Mouse (Mus musculus): ENCODE data around the gene Nek2. TPM values are rescaled to one million over a fixed set of nuclear protein-coding genes. Genes with fewer than 3 reads are reported as not detected.

Nek2 gene
- total RNA-seq, 1 experiment from 2014 or later, result 37.5 TPM

- 0 out of 2 replicates have a peak, but pooled peaks have one; percentile 7 for ATAC-seq (replicated peaks; ENCODE audit: low read depth, poor library complexity, severe bottlenecking)
Measured at GRCm38 (mm10) chr1:191812949-191813691, 8.1 kb upstream of the Nek2 start.

GRCm38 (mm10) chr1:191814240-191814639 is 7.0 kb upstream of the Nek2 start:
- peak; percentile 70 for ATAC-seq (replicated peaks; ENCODE audit: low read depth, poor library complexity, severe bottlenecking)

GRCm38 (mm10) chr1:191814935-191815334 is 6.3 kb upstream of the Nek2 start:
- no peak for ATAC-seq (replicated peaks; ENCODE audit: low read depth, poor library complexity, severe bottlenecking)

- no peak for ATAC-seq (replicated peaks; ENCODE audit: low read depth, poor library complexity, severe bottlenecking)
Measured at GRCm38 (mm10) chr1:191816596-191816995, 4.6 kb upstream of the Nek2 start.

- ATAC-seq (replicated peaks; ENCODE audit: low read depth, poor library complexity, severe bottlenecking), result peak; percentile 77
Measured at GRCm38 (mm10) chr1:191817418-191818144, 3.7 kb upstream of the Nek2 start.

- peak; percentile 8 for ATAC-seq (replicated peaks; ENCODE audit: low read depth, poor library complexity, severe bottlenecking)
Measured at GRCm38 (mm10) chr1:191818145-191818631, 3.1 kb upstream of the Nek2 start.

GRCm38 (mm10) chr1:191819026-191819425 is 2.2 kb upstream of the Nek2 start:
- no peak for ATAC-seq (replicated peaks; ENCODE audit: low read depth, poor library complexity, severe bottlenecking)

- peak; percentile 5 for ATAC-seq (replicated peaks; ENCODE audit: low read depth, poor library complexity, severe bottlenecking)
Measured at GRCm38 (mm10) chr1:191820951-191821325, 306 bp upstream of the Nek2 start.

- peak; percentile 92 for ATAC-seq (replicated peaks; ENCODE audit: low read depth, poor library complexity, severe bottlenecking)
Measured at GRCm38 (mm10) chr1:191829124-191829523, 7.9 kb downstream of the Nek2 start.

GRCm38 (mm10) chr1:191833396-191833795 is 12.2 kb downstream of the Nek2 start:
- no peak for ATAC-seq (replicated peaks; ENCODE audit: low read depth, poor library complexity, severe bottlenecking)

- ATAC-seq (replicated peaks; ENCODE audit: low read depth, poor library complexity, severe bottlenecking), result peak; percentile 83
Measured at GRCm38 (mm10) chr1:191834825-191835224, 13.6 kb downstream of the Nek2 start.

GRCm38 (mm10) chr1:191836318-191836985 is 15.2 kb downstream of the Nek2 start:
- no peak for ATAC-seq (replicated peaks; ENCODE audit: low read depth, poor library complexity, severe bottlenecking)

GRCm38 (mm10) chr1:191837691-191838090 is 16.4 kb downstream of the Nek2 start:
- ATAC-seq (replicated peaks; ENCODE audit: low read depth, poor library complexity, severe bottlenecking), result no peak

GRCm38 (mm10) chr1:191838994-191839741 is 17.9 kb downstream of the Nek2 start:
- ATAC-seq (replicated peaks; ENCODE audit: low read depth, poor library complexity, severe bottlenecking), result peak; percentile 71

GRCm38 (mm10) chr1:191840774-191841565 is 19.7 kb downstream of the Nek2 start:
- ATAC-seq (replicated peaks; ENCODE audit: low read depth, poor library complexity, severe bottlenecking), result no peak

GRCm38 (mm10) chr1:191842247-191842646 is 21.0 kb downstream of the Nek2 start:
- ATAC-seq (replicated peaks; ENCODE audit: low read depth, poor library complexity, severe bottlenecking), result no peak

- ATAC-seq (replicated peaks; ENCODE audit: low read depth, poor library complexity, severe bottlenecking), result no peak
Measured at GRCm38 (mm10) chr1:191846667-191847066, 25.4 kb downstream of the Nek2 start.

GRCm38 (mm10) chr1:191849501-191849900 is 28.3 kb downstream of the Nek2 start:
- ATAC-seq (replicated peaks; ENCODE audit: low read depth, poor library complexity, severe bottlenecking), result peak; percentile 60

GRCm38 (mm10) chr1:191853442-191853841 is 32.2 kb downstream of the Nek2 start:
- ATAC-seq (replicated peaks; ENCODE audit: low read depth, poor library complexity, severe bottlenecking), result no peak

All from common myeloid progenitor, adult 5-6 weeks (primary cell).